Mouse (Mus musculus) megakaryocyte, embryonic 14.5 days (primary cell): ENCODE measurements around the gene Cdk4. TPM values are rescaled to one million over a fixed set of nuclear protein-coding genes. Genes with fewer than 3 reads are reported as not detected.
A peak's percentile ranks its signal among the peaks of the same experiment; 100 is the strongest.

Experiments
- H3K27me3 ChIP-seq: replicated peaks from 2 replicates; pipeline ENCODE3; 2012; ENCODE audit warnings: inconsistent platforms
- H3K36me3 ChIP-seq: replicated peaks from 2 replicates; pipeline ENCODE3; 2012; ENCODE audit warnings: low read length, inconsistent platforms, mixed read lengths
- H3K4me1 ChIP-seq: 2 replicates; pipeline ENCODE4 v1.6.1; 2012; ENCODE audit warnings: inconsistent platforms
- H3K4me3 ChIP-seq: replicated peaks from 2 replicates; pipeline ENCODE3; 2012; ENCODE audit warnings: moderate library complexity, mild to moderate bottlenecking, inconsistent platforms
- H3K9me3 ChIP-seq: 2 replicates; pipeline ENCODE4 v1.6.1; 2012; ENCODE audit warnings: inconsistent platforms
- FLI1 ChIP-seq: IDR thresholded peaks from 2 replicates; pipeline ENCODE4 v1.6.1; 2012; ENCODE audit warnings: low read length, inconsistent platforms, mixed read lengths
- GATA1 ChIP-seq: IDR thresholded peaks from 3 replicates; pipeline ENCODE4 v1.6.1; 2012; ENCODE audit warnings: mixed read lengths, low read length, inconsistent platforms, borderline replicate concordance
- polyA plus RNA-seq: library from polyadenylated mRNA; stranded (reverse); fragments of >175 nt; gene quantifications from 2 replicates; pipeline ENCODE4 v1.2.3, GENCODE M21; 2012; ENCODE audit warnings: low replicate concordance; ENCODE audit not compliant: insufficient read depth

Gene Cdk4
- polyA plus RNA-seq, 1 experiment, result 833 TPM

- Histone ChIP-seq H3K4me1 (peaks cover 83% of the 10 kb centered on the region), H3K36me3 (peaks cover 98% of the 10 kb centered on the region), H3K9me3 (no peaks in the 10 kb centered on the region), H3K27me3 (no peaks in the 10 kb centered on the region), H3K4me3 (no peak overlapping the region)
- no peak for TF ChIP-seq FLI1
- no peak for TF ChIP-seq GATA1
Observed at GRCm38 (mm10) chr10:127098514-127098913, 35.2 kb downstream of the Cdk4 start.

DNA sequence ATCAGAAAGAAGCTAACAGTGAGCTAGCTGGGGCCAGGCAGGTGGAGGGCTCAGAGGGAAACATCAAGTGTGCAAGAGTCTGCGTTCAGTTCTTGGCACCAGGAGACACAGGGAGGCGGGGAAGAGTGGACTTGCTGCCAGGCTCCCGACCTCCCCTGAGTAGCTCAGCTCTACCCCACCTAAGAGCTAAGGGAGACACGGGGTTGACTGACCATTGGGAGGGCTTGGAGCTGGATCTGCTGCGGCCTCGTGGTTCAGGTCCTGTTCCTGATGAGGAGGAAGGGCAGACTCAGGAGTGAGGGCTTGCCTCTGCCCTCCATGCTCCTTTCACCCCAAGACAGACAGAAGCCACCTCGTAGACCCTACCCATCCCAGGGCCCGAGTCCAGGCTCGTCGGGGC lies 35.9 kb downstream of the Cdk4 start:
- TF ChIP-seq GATA1 (no peak), FLI1 (no peak)

DNA sequence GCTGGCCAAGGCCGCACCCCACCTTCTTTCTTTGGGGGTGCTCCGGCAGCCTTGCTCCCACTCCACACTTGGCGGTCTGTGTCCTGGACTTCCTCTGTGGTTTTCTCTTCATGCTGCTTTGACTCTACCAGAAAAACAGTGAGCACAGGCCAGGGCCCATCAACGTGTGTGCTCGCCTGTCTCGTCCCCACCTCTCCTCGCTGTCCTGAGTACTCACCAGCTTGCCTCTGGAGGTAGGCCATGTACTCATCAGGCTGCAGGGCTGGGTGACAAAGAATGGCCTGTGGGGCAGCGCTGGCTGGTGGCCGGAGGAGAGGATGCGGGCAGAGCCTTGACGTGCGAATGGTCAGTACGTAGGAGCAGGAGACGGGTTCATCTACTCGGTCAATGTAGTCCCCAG lies 36.5 kb downstream of the Cdk4 start:
- Histone ChIP-seq H3K36me3 (peaks cover 95% of the 10 kb centered on the region), H3K4me3 (peak overlapping the region; percentile 4), H3K27me3 (no peaks in the 10 kb centered on the region), H3K4me1 (peaks cover 83% of the 10 kb centered on the region), H3K9me3 (no peaks in the 10 kb centered on the region)
- TF ChIP-seq FLI1, result no peak

More for the DNA sequence above, 35.9 kb downstream of the Cdk4 start:
- peaks cover 97% of the 10 kb centered on the region for H3K36me3 ChIP-seq
- H3K27me3 ChIP-seq, result no peaks in the 10 kb centered on the region
- no peaks in the 10 kb centered on the region for H3K9me3 ChIP-seq
- H3K4me1 ChIP-seq, result peaks cover 83% of the 10 kb centered on the region
- H3K4me3 ChIP-seq, result no peak overlapping the region

GRCm38 (mm10) chr10:127100414-127100813 lies 37.1 kb downstream of the Cdk4 start:
- H3K4me1 ChIP-seq, result peaks cover 81% of the 10 kb centered on the region
- H3K9me3 ChIP-seq, result no peaks in the 10 kb centered on the region
- no peaks in the 10 kb centered on the region for H3K27me3 ChIP-seq
- H3K4me3 ChIP-seq, result peak overlapping the region; percentile 18
- TF ChIP-seq GATA1, result no peak
- TF ChIP-seq FLI1, result no peak
- H3K36me3 ChIP-seq, result peaks cover 95% of the 10 kb centered on the region

DNA sequence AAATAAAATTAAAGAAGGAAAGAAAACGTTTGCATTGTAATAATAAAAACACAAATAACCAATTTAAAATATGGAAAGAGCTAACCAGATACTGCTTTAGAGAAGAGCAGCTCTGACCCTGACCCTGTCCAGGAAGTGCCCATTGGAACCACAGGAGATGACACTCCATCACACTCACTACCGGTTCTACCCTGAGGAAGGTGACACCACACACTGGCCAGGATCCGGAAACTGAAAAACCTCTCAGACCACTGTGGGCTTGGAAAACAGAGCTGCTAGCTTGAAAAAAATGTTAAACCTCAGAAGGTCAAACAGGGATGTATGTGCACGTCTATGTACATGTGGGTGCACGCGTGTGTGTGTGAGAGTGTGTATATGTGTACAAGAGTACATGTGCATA lies 37.8 kb downstream of the Cdk4 start:
- no peaks in the 10 kb centered on the region for H3K27me3 ChIP-seq
- peaks cover 93% of the 10 kb centered on the region for H3K36me3 ChIP-seq
- H3K4me3 ChIP-seq, result peak overlapping the region; percentile 81
- TF ChIP-seq GATA1 (no peak), FLI1 (no peak)
- H3K4me1 ChIP-seq, result peaks cover 74% of the 10 kb centered on the region
- no peaks in the 10 kb centered on the region for H3K9me3 ChIP-seq

- peaks cover 93% of the 10 kb centered on the region for H3K36me3 ChIP-seq
- no peaks in the 10 kb centered on the region for H3K9me3 ChIP-seq
- peak overlapping the region; percentile 84 for H3K4me3 ChIP-seq
- H3K4me1 ChIP-seq, result peaks cover 78% of the 10 kb centered on the region
- no peak for TF ChIP-seq GATA1
- no peak for TF ChIP-seq FLI1
- H3K27me3 ChIP-seq, result no peaks in the 10 kb centered on the region
Observed at GRCm38 (mm10) chr10:127103631-127104030, 40.3 kb downstream of the Cdk4 start.

DNA sequence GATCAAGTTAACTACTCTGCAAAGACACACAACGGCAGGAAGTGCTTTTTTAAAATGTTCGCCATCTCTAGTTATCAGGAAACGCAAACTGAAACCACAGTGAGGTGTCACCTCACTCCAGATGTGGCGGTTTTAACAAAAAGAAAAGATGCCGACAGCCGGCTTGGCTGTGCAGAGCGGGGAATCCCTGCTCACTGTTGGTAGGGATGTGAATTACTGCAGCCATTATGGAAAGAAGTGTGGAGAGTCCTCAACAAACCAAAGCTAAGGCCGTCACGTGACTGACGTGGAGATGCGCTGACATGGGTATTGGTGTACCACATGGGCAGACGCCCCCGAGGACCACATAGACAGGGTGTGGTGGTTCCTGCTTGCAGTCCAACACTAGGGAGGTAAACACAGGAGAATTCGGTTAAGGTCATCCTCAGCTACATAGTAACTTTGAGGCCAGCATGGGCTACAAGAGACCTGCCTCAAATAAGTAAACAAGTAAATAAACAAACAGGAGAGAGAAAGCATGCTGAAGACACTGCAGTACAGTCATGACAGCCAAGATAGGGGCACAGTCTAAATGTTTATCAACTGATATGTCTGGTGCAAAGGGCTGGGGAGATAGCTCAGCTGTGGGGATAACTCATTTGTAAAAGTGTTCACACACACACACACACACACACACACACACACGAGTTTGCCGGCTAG lies 44.4 kb downstream of the Cdk4 start:
- peaks cover 65% of the 10 kb centered on the region for H3K4me1 ChIP-seq
- no peaks in the 10 kb centered on the region for H3K27me3 ChIP-seq
- H3K9me3 ChIP-seq, result no peaks in the 10 kb centered on the region
- H3K36me3 ChIP-seq, result peaks cover 85% of the 10 kb centered on the region
- TF ChIP-seq GATA1 (no peak), FLI1 (no peak)
- peak overlapping the region; percentile 62 for H3K4me3 ChIP-seq

DNA sequence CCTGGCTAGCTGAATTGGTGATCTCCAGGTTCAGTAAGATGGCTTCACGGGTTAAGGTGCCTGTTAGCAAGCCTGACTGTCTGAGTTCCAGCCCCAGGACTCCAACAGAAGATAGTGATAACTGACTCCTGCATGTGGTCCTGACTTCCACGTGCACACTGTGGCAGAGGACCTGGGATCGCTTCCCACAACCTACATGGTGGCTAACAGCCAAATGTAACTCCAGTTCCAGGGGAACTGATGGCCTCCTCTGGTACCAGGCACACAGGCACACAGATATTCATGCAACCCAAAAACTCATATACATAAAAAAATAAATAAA lies 44.9 kb downstream of the Cdk4 start:
- no peak for TF ChIP-seq FLI1
- Histone ChIP-seq H3K4me1 (peaks cover 60% of the 10 kb centered on the region), H3K36me3 (peaks cover 85% of the 10 kb centered on the region), H3K9me3 (no peaks in the 10 kb centered on the region), H3K27me3 (no peaks in the 10 kb centered on the region), H3K4me3 (no peak overlapping the region)

DNA sequence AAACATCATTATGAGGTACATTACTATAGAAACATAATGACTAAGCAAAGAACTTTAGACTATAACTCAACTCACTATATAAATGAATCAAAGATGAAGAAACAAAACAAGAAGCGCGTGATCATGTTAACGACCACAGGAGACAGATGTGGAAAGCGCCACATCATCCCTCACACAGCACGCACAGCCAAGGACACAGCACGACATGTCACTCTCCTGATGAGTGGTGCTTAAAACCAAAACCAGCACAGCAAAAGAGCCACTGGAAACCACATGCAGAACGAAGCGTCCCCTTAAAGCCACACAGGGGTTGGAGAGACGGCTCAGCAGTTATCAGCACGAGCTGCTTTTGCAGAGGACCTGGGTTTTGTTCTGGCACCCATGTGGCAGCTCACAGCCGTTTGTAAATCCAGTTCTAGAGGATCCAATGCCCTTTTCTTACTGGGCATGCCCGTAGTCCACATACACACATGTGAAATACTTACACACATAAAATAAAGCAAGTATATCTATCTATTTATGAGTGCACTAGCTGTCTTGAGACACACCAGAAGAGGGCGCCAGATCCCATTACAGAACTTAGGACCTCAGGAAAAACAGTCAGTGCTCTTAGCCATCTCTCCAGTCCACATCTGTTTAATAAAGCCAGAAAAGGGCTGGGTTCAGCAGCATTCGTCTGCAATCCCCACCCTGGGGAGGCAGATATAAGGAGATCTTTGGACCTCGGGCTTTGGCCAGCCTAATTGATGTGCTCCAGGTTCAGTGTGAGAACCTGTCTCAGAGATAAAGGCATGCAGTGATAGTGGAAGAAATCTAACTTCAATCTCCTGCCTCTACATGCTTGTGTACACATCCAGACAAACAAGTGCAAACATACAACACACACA lies 47.9 kb downstream of the Cdk4 start:
- H3K9me3 ChIP-seq, result no peaks in the 10 kb centered on the region

GRCm38 (mm10) chr10:127114408-127114807 lies 51.1 kb downstream of the Cdk4 start:
- Histone ChIP-seq H3K4me1 (peaks cover 47% of the 10 kb centered on the region), H3K27me3 (no peaks in the 10 kb centered on the region), H3K4me3 (no peak overlapping the region), H3K9me3 (no peaks in the 10 kb centered on the region), H3K36me3 (peaks cover 84% of the 10 kb centered on the region)
- TF ChIP-seq GATA1, result no peak
- TF ChIP-seq FLI1, result no peak

More for the DNA sequence above, 47.9 kb downstream of the Cdk4 start:
- Histone ChIP-seq H3K36me3 (peaks cover 84% of the 10 kb centered on the region), H3K4me3 (no peak overlapping the region), H3K27me3 (no peaks in the 10 kb centered on the region), H3K4me1 (peaks cover 51% of the 10 kb centered on the region)
- no peak for TF ChIP-seq GATA1
- TF ChIP-seq FLI1, result no peak
